Mouse (Mus musculus): Measurements from ENCODE around the gene Cobl.
A peak's percentile ranks its signal among the peaks of the same experiment; 100 is the strongest.

Cobl gene

DNA sequence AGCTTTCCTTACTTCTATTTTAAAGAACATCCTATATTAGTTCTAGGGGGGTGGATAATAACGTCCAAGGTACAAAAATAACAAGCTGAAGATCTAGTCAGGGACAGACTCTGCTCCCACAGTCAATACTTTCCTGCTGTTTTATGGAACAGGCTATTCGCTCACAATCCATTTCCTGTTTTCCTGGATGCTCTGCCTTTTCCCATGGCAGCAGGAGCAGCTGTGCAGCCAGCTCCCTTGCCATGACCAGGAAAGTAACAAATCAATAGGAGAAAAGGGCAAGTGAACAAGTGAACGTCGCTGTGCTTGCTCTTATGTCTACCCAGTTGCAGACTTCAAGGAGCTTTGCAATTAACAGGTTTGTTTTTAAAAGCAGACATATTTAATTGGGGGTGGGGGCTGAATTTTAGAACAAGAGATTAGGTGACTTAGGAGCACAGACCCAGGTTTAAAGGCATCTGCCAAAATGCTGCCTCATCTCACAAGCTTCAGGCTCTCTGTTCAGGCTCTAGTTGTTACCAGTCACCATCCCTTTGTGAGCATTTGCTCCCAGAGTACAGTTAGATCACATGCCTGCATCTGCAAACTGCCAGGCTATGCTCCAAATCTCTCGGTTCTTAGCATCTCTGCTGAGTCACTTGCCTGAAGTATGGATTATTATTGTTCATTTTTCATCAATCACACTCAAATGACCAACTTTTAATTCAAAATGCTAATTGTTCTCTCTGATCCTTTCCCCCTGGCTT lies 164.9 kb downstream of the Cobl start:
- DNase-seq: peak; percentile 9

DNA sequence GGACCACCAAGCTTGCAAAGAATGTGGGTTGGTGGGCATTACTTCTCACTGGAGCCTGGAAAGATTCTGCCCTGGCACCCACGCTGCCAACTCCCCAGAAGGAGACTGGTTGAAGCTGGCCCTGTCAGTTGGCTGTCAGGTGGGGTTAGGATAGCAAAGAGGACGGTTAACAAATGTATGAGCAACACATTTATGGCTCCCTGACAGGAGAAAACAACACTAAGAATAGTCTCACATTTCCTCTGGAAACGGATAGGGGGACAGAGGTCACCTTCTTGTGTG lies 173.2 kb downstream of the Cobl start:
- DNase-seq: no peak

DNA sequence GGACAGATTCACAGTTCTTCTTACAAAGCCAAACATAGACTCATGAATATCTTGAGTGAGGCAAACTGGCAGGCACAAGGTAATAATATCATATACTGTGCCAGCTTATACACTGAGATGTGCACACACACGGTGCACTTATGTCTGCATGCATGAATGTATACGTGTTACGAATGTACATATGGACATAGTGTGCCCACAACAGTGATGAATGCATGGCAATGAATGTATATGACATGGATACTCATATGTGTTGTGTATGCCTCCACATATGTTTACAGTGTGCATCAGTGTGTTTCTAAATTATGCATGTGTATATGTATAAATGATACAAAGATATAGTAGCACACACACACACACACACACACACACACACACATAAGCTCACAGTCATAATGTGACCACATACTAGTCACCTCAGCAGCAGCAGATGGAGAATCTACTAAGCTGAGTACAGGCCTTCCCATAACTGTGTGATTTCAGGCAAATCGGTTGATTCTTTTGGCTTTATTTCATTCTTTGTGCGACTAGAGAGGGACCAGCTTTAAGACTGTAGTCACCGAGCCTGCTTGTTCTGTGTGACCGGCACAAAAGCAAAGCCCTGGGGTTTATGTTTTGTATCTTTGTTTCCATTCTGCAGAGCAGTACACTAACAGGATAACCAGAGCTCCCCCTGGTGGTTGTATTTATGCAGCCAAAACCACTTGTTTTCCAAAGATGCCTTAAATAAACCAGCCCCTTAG lies 173.7 kb downstream of the Cobl start:
- peak; percentile 75 for DNase-seq

DNA sequence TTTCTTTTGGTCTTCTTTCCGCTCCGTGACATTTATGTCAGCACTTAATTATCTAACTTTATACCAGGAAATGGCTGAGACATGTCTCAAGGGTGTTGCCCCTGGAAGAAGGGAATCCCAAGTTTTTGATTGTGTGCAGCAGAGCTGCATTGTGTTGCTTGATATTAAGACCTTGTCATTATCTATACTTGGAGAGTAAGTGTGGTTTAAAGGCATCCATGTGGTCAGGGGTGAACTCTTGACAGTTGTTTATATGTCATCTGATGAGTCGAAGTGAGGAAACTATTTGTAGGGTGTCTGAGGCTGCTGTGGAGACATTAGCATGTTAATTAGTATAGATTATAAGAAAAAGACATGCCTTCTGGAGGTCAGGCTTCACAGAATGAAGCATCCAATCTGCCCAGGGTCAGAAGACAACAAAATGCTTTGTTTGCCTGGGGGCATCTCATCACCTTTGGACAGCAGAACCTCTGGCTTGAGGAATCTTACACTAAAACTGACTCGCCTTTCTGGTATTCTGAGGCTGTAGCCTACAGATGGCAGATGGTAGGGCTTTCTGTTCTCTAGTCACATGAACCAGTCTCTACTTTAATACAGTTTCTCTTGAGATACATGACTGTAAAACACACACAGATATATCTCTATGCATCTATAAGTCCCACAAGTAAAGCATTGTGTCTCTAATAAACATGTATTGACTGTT lies 179.3 kb downstream of the Cobl start:
- DNase-seq: no peak

DNA sequence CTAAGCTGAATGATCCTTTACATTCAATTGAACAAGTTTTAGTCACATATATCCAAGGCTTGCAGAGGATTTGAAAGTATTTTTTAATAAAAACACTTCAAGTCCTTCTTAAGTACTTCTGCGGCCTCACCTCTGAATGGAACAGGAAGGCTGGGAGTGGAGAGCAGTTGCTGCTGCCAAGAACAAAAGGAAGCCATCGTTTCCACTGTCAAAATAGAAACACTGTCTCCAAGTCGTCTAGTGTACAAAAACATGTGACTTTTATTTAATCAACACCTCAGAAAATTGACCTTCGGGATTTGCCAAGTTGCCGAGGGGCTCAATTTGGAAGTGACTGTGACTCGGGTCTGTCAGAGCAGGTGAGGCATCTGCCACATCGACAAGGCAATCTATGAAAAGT lies 184.0 kb downstream of the Cobl start:
- peak; percentile 39 for DNase-seq

DNA sequence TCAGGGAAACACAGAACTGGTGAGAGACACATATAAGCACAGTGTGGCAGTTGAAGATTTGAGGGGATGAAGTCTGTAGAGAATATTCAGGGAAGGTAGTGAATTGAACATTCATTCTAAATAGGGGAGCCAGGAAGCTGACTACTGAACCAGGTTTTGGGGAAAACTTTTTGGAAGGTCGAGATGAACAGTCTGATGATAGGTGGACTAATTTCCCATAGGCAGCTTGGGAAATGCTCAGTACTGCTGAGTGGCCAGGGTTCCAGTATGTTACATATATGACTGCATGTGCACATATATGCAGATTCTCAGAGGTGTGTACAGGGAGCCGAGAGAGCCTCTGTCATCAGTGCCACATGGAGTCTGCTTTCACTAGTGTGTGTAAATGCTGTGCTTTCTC lies 190.5 kb downstream of the Cobl start:
- DNase-seq: no peak

DNA sequence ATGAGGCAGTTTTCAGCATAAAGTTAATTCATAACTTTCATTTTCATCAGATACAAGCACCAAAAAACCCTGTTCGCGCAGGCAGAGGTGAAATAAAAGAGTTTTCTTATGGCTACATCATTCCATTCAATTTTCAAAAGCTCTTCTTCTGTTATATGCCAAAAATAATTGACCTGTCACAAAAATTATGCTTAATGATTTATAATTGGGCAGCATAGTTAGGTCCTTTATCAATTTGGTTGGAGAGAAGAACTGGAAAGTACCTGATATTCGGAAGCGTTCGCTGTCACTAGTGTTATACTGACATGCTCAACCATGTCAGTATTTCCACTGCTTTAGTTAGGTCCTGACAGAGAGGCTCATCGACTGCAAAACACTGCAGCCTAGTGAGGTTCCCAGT lies 191.0 kb downstream of the Cobl start:
- DNase-seq: no peak

DNA sequence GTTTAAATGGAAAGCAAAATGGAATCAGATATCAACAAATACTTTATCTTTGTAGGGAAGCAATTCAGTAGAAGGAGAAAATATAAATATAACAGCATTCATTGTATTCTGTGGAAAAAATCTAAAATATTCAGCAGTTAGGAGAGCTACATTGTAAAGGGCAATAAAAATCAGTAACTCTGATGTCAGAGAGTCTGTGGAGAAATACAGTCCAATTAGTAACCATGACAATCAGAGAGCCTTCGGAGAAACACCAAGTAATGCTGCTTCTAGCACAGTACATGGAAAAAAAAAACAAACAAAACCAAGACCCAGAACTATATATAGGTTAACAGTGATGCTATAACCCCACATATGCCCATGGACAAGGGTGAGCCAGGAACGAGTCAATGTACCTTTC lies 206.3 kb downstream of the Cobl start:
- no peak for DNase-seq

DNA sequence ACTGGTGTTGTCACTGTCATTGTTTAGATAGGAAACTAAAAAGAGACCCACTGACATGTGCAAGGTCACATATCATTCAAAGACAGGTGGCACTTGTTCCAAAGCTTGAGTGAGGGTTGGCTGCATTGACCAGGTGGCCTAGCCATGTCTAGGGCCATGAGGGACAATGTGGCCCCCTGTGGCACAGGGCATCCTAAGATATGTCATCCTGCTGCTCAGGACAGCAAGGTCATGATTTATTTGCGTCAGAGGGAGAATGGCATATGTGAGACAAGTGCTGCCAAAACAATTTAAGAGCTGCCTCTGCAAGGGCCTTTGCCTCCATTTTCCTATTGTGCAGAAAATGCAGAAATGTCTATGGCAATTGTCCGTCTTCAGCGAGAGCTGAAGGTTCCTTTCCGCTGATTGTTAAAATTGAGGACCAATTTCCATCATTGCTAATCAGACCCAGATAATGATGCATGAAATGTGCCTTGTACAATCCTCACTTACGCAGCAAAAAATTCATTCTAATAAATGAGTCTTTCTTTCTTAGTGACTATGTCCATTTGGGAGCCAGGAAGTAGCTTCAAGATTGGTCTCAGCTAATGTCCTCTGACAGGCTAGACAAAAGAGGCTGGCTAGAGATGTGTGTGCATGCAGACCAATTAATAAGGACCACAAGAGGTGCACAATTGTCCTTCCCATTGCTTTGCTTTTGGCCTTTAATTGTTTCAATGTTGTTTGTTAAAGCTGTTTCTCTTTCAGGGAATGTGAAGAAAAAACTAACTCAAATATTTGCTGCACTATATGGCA lies 207.2 kb downstream of the Cobl start:
- no peak for DNase-seq

DNA sequence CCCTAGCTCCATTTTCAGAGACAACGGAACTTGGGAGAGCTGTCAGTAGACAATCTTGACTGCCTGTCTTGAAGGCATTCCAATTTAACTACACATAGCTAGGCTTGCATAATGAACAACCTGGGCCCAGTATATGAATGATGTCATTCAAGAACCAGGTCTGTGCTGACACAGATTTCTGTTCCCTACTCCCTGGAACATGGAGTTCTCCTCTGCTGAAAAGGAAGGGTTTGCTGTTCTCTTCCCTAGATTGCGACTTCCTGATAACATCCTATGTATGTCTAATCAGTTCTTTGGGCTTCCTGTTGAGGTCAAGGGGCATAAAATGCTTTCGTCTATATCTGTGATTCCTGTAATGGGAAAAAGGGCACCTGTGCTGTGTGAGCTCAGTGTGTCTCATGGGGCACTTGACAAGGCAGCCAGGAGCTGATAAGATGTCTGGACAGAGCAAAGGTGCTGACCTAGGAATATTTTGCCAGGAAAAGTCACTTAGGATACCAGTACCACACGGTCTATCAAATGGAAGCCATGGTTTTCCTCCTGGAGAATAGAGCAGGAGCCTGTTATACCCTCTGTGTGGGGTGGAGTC lies 219.3 kb downstream of the Cobl start:
- no peak for DNase-seq

DNA sequence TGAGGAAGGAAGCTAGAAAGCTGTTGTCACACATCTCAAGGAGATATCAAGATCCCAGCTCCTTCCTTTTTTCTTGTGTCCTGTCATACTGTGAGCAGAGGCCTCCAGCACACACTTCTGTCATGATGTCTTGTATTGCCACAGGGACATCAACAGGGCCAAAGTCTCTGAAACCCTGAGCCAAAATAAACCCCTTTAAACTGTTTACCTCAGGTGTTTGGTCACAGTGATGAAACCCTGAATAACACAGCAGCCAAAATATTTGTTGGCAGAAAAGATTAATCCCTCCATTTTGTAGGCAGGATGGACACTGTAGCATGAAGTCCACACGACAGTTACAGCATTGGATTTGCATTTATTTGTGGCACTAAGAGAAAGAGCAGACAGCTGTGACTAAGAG lies 228.4 kb downstream of the Cobl start:
- no peak for DNase-seq

DNA sequence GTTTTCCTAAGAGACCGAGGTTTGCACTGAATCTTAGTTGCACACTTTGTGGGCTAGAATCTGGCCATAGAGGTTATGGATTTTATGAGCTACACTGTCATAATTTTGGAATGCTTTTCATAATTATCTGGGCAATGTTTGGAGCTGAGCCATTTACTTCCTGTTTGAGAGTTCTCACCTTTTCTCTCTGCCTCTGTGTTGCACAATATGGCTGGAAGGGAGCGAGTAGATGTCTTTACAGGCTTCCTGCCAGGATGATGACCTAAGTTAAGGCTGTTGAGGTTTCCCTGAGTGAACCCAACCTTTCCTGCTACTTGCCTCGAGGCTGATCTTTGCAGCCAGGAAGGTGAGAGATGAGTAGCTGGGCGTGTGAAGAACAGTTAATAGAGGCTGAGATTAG lies 229.9 kb downstream of the Cobl start:
- no peak for DNase-seq

DNA sequence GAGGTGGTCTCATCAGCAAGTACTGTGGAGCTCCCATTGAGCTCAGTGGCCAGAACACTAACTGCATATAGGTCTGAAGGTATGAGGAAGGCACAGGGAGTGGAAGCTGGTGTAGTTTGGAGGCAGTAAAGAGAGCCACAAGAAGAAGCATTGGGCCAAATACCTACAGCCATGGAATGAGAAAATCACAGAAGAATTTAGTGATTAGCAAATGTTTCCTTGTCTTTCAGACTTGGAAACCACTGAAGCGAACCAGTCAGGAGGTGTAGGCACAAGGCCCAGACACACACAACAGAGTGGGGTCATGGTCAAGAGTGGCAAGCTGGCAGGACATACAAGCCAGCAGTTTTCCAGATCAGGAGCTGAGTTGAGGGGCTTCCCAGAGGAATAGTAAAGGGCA lies 230.6 kb downstream of the Cobl start:
- no peak for DNase-seq

DNA sequence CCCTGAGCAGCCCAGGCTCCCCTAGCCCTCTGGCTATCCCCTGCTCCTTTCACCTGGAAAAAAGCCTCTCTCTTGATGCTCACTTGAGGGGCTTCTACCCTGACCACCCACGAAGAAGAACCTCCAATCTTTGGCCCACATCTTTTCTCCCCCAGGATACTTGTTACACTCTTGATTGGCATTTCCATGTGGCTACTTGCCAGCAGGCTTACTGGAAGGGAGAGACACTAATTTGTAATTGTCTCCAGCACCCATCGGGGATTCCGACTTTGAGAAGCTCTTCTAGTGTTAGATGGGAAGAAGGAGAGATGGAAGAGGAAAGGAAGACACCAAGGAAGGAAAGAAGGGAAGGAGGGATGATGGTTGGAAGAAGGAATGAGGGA lies 232.0 kb downstream of the Cobl start:
- DNase-seq: no peak

DNA sequence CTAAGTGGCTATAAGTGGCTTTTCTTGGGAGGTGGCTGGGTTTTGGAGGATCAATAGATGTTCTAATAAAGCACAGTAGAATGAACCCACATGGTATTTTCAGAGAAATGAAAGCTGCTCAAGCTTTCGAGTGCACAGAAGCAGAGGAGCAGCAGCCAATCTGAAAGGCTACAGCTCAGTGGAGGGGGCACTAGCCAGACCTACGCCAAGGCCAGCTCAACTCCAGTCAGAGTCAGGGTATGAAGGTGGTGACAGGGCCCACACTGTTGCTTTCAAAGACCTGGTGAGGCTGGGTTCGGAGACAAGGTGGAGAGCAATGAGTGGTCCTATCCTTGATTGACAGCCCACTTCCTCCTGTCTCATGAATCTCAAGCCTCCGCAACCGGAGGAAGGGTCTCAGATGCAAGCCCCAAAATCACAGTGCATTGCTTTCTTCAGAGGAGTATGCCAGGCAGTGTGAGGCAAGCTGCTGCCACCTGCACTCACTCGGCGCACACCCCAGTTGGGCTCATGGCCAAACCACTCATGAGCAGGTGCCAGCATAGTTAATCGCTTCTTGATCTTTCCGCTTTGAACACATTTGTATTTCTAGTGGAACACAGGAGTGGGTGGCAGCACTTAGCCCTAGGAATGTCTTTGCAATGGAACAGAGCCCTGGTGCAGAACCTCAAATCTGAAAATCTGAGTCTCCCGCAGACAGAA lies 232.6 kb downstream of the Cobl start:
- DNase-seq: peak; percentile 80

DNA sequence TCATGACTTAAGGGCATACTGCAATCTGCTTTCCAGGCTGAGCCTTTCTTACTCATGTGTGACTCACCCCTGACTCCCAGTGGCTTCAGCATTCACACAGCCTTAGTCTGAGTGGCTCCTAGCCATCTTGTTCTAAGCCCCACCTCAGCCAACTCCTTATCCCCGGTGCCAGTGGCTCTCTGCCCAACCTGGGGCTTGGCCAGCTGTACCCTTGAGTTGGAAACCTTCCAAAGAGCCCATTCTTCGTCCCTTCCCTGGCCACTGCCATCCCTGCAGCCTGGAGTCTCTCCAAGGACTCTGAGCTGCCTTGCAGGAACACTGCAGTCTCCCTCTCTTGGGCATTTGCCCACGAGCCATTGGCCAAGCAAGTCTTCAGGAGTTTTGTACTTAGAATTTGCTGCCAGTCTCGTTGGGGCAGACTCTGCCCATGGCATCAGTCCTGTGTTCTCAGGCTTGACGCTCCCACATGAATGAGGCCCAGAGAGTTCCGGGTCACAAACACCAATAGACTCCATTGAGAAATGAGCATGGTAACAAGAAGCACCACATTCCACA lies 233.2 kb downstream of the Cobl start:
- peak; percentile 71 for DNase-seq

DNA sequence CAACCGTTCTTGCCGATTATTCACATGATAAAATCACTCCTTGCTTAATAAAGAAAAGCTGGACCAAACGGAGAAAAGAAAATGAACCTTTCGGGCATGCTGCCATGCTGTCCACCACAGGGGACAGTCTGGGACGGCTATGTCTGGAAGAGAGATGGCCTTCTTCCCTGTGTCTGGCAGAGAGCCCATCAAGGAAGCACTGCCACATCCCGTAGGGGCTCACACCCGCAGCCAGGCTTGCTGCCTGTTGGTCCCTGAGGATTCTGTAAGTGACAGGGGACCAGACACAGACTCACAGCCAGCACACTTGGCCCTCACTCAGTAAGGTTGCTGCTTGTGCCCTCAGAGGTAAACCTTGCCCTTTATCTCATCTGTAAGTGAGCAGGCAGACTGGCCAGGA lies 235.3 kb downstream of the Cobl start:
- DNase-seq: peak; percentile 38

DNA sequence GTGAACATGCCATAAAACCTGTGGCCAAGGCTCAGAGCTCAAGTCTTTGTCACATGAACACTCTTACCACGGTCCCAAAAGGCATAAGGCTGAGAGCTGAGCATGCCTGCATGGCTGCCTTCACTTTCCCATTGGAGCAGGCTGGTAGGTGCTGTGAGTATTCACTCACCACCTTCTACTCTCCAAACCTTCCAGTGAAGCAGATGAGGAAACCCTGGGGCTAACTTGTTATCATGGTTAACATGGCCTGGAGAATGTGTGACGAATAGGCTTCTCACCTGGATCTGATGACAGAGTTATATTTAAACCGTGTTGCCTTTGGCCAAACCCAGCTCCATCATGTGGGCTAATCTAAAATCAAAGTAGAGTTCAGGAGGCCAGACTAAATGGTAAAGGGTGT lies 237.4 kb downstream of the Cobl start:
- no peak for DNase-seq

DNA sequence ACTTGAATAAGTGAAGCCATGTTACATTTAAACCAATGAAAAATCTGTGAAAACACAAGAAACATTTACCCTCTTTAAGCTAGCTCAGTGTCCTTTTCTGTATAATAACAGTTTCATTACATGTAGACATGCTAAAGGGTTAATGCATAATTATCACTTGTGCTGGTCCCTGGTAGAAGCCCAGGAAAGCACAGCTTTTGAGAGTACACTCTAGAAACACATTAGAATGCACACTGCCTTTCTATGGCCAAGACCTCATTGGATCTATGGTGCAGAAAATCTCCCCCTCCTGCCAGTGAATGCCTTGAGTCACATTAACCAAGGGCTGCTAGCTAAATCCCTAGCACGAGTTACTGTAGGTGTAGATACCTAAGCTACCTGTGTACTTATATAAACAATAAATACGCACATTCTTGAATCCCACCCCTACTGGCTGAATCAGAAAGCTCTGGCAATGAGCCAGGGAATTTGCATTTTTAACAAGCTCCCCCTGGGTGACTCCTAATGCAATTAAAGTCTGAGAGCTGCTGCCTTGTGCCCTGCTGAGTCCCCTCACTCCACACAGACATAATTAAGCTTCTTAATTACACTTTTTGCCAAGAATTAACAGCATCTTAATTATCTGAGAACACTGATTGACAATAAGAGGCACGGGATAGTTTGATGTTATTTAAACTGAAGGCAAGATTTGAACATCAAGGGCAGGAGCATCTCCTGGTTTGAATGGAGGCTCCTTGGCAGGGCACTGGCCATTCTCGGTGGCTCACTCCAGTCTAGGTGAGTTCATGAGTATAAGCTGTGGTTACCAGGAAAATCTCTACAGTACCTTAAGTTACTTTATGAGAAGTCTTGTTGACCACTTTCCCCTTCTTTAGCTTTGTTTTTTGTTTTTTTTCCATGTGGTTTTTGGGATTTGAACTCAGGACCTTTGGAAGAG lies 244.9 kb downstream of the Cobl start:
- no peak for DNase-seq

DNA sequence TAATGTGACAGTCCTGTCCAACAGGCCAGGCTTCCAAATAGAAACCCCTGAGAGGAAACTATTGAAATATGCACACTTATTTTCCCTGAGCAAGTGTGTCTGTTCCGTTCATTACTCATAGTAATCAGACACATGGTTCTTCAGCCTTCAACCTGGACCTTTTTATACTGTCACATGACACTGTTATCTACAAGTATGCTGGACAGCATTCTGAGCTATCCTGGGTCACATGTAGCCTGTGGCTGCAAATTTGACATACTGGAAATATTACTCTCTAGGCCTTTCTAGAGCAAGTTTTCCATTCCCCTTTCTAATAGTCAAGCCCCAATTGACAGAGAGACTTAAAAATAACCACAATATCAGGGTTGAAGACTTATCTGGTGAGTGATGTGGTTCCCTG lies 247.9 kb downstream of the Cobl start:
- no peak for DNase-seq

DNA sequence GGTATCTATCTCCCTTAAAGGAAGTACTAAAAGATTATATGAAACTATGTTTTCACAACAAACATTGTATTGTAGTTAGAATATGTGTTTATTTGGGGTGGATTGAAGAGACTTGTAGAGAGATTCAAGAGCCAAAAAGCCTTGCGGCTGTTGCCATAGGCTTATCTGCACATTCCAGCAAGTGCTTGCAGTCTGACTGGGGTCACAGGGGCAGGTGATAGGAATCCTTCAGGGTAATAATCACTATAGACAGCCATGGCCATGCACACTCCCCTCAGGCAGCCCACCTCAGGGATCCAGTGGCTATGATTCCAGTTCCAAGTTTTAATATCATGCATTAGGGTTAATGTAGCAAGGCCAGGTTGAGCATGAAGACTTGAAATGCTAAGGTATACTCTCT lies 249.2 kb downstream of the Cobl start:
- DNase-seq: no peak
